Mouse (Mus musculus) layer of hippocampus, postnatal 25 days (tissue): ENCODE measurements at regions not wholly inside any gene's neighbourhood (a gene's known extent, or its start where the extent isn't known, plus 50 kb on each side); places are given as distances from the start of the nearest gene placed in this dataset.

Experiments
- DNase-seq, 2 experiments: peaks; one replicate each; pipeline ENCODE4 v3.0.0; 2022; ENCODE audit warnings: mixed read lengths in 2 of 2, low spot score in 1 of 2; ENCODE audit errors: extremely low spot score in 1 of 2

- peak; percentile 7 to 61 for DNase-seq
These were observed 589.3 kb downstream of the Kcnj3 start for GRCm38 (mm10) chr2:56025059-56025458.

- DNase-seq, result no peak
These were observed 593.2 kb downstream of the Kcnj3 start for GRCm38 (mm10) chr2:56028958-56029357.
